Mouse (Mus musculus) lung, adult 18-20 months (tissue): Measurements from ENCODE around the gene Olfr1349.
"Not testable (repeated sequence)": the region's sequence is repeated elsewhere in the genome, so short reads cannot be mapped to it uniquely, and the experiment has no call there.

ENCODE experiments used
- DNase-seq, 2 experiments: peaks; one replicate each; pipeline ENCODE4 v3.0.0; 2022; ENCODE audit warnings: mixed read lengths in 2 of 2

Gene Olfr1349

DNA sequence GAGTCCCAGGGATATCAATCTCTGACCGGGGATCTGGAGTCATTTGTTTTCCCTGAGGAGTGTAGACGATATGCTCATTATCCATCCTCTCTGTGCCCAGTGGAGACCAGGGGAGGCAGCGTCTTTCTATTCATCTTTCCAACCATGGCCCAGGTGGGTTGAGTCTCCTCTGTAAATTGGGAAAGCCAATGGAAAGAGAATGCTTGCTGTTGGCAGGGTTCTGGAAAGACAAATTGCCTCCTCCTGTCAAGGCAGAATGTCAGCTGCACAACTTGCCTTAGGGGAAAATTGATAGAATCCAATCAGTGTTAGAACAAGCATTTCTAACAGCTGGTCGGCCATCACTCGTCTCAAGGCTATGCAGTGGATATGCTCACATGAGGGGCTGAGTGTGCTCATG lies at the start of gene Olfr1349:
Gene Olfr1349 (minus strand): TSS at position 101 of the 400 bp plus-strand sequence.
- DNase-seq, result no peak

DNA sequence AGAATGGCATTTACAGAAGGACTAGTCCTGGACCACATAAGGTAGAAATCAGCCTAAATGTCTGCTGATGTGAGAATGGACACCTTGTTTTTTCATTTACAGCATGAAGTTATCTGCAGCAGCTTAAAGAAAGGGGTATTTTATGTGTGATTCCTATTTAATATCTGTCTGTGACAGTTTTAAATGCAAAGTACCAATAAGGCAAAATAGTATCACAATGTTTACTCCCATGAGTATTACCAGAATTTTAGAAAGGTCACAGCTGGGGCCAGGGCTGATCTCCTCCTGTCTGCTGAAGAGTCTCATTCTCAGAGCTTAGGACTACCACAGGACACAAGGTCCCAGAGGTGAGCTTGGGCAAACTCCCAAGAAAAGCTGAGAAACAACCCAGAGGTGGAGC lies 41.8 kb upstream of the Olfr1349 start, which contains the start of gene Olfr1350:
Gene Olfr1350 (plus strand): TSS at position 301 of the 400 bp plus-strand sequence.
- no peak for DNase-seq

DNA sequence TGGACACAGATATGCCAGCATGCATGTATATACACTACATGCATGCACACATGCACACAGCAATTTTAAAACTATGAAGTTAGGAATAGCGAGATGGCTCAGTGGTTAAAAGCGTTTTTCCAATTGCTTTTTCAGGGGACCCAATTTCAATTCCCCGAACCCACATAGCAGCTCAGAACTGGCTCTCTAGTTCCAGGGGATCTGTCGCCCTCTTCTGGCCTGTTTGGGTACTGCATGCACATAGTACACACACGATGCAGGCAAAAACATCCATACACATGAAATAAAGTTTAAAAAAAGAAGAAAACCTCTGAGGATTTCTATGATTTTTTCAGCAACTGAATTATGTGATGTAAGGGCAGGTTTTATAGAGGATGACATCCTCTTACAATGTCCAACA lies 3.4 kb upstream of the Olfr1349 start:
- DNase-seq, result no peak

DNA sequence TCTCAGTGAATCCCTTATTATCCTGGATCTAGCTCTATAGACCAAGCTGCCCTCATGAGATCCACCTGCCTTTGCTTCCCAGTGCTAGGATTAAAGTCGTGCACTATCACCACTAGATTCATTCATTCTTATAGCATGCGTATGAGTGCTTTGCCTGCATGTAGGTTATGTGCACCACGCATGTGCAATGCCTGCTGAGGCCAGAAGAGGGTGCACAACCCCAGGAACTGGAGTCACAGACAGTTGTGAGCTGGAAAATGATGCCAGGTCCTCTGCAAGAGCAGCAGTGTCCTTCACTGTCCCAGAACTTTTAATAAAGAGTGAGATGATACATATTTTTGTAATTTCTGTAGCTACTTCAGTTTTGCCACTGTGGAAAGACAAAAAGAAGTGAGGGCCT lies 2.3 kb upstream of the Olfr1349 start:
- no peak for DNase-seq

DNA sequence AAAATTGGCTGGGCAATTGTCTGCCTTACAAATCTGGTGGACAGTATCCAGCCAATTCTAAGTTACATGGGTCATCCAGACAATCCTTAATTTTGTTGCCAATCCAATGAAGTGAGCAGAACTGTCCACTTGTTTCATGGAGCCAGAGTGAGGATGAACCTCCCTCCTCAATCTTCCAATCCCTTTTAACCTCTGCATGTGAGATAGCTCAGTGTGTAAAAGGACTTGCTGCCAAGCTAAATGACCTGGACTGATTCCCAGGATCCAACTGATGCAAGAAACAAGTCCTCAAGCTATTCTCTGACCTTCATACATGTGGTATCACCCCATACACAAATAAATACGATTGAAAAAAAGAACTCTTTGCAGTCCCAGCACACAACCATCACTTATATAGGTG lies 1.1 kb downstream of the Olfr1349 start:
- DNase-seq, result no peak

DNA sequence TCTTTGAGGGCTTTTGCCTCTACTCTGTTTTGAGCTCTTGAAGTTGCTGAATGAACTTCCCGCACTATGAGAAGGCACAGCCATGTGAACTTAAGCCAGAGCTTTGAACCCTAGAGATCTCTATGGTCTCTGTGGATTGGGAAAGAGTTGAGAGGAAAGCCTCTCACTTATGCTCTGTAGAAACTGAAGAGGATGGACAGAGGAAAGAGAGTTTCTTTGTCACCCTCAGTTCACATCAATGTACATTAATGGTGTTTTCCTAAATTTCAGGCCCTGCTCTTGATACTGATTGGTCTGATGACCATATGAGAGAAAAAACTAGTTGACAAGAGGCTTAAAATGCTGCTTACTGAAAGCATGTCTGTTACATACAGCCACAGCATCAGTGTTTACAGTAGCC lies 14.1 kb downstream of the Olfr1349 start, which contains the start of gene Olfr1348:
Gene Olfr1348 (minus strand): TSS at position 101 of the 400 bp plus-strand sequence.
- no peak for DNase-seq

DNA sequence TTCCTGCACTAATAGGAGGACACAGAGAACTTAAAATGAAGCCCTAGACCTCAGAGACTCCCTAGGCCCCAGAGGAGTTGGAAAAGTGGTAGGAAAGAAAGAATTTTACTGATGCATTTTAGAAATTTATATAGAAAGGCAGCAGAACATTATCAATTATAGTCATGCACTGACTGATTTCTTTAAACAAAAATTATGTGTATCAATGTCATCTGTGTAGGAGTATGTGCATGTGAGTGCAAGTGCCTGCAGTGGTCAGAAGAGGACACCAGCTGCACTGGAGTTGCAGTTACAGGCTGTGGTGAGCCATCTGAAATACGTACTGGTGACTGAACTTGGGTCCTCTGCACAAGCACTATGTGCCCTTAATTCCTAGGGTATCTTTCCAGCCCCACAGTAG lies 23.1 kb downstream of the Olfr1349 start, which contains the start of gene Olfr1347:
Gene Olfr1347 (minus strand): TSS at position 101 of the 400 bp plus-strand sequence.
- DNase-seq, result no peak

DNA sequence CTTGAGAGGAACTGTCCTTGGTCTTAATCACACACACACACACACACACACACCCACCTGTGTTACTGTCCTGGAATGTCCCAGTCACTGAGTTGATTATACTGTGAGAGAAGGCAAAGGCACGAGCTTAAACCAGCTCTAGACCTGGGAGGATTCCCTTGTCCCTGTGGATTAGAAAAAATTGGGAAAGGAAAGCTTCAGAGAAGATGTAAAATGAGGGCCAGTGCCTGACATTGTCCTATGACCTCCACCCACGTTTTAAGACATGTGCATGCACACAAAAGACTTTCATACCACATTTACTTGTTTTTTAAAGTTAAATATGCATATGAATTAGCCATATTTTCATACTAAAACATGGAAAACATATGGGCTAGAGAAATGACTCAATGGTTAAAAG lies 35.9 kb downstream of the Olfr1349 start, which contains the start of gene Olfr5:
Gene Olfr5 (minus strand): TSS at position 101 of the 400 bp plus-strand sequence.
- no peak for DNase-seq

DNA sequence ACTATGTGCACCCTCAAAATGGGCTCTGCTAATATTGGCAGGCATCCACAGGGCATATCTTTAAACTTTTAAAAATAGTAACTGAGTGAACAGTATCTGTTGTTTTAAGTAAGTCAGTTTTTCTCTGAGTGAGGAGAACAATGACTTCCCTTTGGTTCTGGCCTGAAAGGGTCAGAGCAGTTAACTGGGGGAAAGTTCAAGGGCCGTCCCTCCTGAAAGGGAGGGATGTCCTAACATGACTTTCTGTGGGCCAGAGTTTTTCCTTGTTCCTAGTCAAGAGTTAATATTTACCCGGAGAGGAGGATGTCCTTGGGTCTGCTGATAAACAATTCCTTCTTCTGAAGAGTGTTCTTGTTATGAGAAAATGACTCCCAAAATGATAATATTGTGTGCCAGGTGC lies 45.1 kb downstream of the Olfr1349 start:
- not testable (repeated sequence) for DNase-seq

DNA sequence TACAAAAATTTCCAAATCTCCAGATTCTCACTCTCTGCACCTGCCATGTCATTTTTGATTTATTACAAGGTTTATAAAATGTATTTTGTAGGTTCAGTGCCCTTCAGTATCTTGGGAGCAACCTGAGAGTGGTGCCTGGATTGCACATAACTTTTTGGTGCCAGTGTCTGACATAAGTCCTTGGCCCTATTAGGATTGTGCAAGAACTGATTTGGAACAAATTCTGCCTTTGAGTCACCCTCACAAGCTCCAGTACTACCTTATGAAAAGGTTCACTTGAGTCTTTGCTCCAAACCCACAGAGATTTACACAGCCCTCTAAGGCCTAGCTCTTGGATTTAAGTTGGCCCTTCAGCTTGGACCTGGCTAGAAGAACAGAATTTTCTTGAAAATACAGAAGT lies 55.8 kb downstream of the Olfr1349 start, which contains the start of gene Olfr1346:
Gene Olfr1346 (plus strand): TSS at position 151 of the 400 bp plus-strand sequence.
- no peak for DNase-seq
